ENCODE assay signal across 26 mouse cellular contexts in genomic region chr11:116244580-116244979, GRCm38 (mm10). TPM values are rescaled to one million over a fixed set of nuclear protein-coding genes. Genes with fewer than 3 reads are reported as not detected.
A peak's percentile ranks its signal among the peaks of the same experiment; 100 is the strongest.
DNase-seq lines count a peak whose midpoint lies in the region; ATAC-seq and TF ChIP-seq lines count a peak whose summit lies in the region.
"Had no signal": no experiment of that assay in that cellular context is flagged by ENCODE, and none has a peak within 500 bp of the region (broad histone marks: within the 10 kb centered on the region; RNA-seq: fewer than 3 reads in every experiment).

No protein-coding gene starts in this region.

- TF ChIP-seq CTCF in kidney, postnatal 0 days (IDR thresholded peaks at IDR 0.05; ENCODE audit: low read depth), result no peak

- H3K27ac ChIP-seq in embryonic facial prominence, embryonic 12.5 days, result 0 out of 2 replicates have a peak overlapping the region, but pooled peaks have one; percentile 25
- no peak overlapping the region for H3K27ac ChIP-seq in embryonic facial prominence, embryonic 10.5 days (replicated peaks)
- 0 out of 2 replicates have a peak overlapping the region, but pooled peaks have one; percentile 10 for H3K27ac ChIP-seq in kidney, postnatal 0 days
- H3K27ac ChIP-seq in kidney, embryonic 14.5 days (ENCODE audit: low read depth, low read length), result no peak overlapping the region
- H3K27ac ChIP-seq: embryonic facial prominence, embryonic 13.5 days; forebrain, embryonic 12.5 days; forebrain, embryonic 15.5 days; heart, embryonic 15.5 days; hindbrain, embryonic 10.5 days; hindbrain, embryonic 13.5 days had no signal

- H3K36me3 ChIP-seq in embryonic facial prominence, embryonic 12.5 days, result peaks cover 60% of the 10 kb centered on the region
- H3K36me3 ChIP-seq in embryonic facial prominence, embryonic 10.5 days (replicated peaks), result peaks cover 69% of the 10 kb centered on the region
- H3K36me3 ChIP-seq in kidney, postnatal 0 days (ENCODE audit: insufficient read depth, low read length), result peaks cover 51% of the 10 kb centered on the region
- H3K36me3 ChIP-seq in kidney, embryonic 14.5 days (ENCODE audit: control insufficient read depth, insufficient read depth, low read length), result peaks cover 61% of the 10 kb centered on the region

- H3K4me1 ChIP-seq in embryonic facial prominence, embryonic 12.5 days, result peaks cover 18% of the 10 kb centered on the region
- peaks cover 39% of the 10 kb centered on the region for H3K4me1 ChIP-seq in embryonic facial prominence, embryonic 10.5 days
- H3K4me1 ChIP-seq in kidney, postnatal 0 days (replicated peaks; ENCODE audit: insufficient read depth, low read length), result peaks cover 13% of the 10 kb centered on the region; the same call in 1 of the 2 replicates
- H3K4me1 ChIP-seq in kidney, embryonic 14.5 days (ENCODE audit: control insufficient read depth, insufficient read depth, low read length), result peaks cover 20% of the 10 kb centered on the region
- H3K4me1 ChIP-seq: forebrain, embryonic 15.5 days; heart, embryonic 15.5 days had no signal

- no peaks in the 10 kb centered on the region for H3K9me3 ChIP-seq in embryonic facial prominence, embryonic 12.5 days
- no peaks in the 10 kb centered on the region for H3K9me3 ChIP-seq in embryonic facial prominence, embryonic 10.5 days
- H3K9me3 ChIP-seq in kidney, postnatal 0 days (replicated peaks; ENCODE audit: low read length), result no peaks in the 10 kb centered on the region
- no peaks in the 10 kb centered on the region for H3K9me3 ChIP-seq in kidney, embryonic 14.5 days (ENCODE audit: control insufficient read depth, low read length)
- H3K9me3 ChIP-seq: embryonic facial prominence, embryonic 13.5 days; forebrain, embryonic 12.5 days; forebrain, embryonic 15.5 days; G1E; heart, embryonic 12.5 days; heart, embryonic 15.5 days; hindbrain, embryonic 10.5 days; hindbrain, embryonic 13.5 days had no signal

- 81% methylated on average over 8 of the region's 8 CpGs for WGBS in embryonic facial prominence, embryonic 12.5 days
- 86% methylated on average over 8 of the region's 8 CpGs for WGBS in embryonic facial prominence, embryonic 10.5 days
- 54% methylated on average over 8 of the region's 8 CpGs for WGBS in kidney, postnatal 0 days
- 77% methylated on average over 8 of the region's 8 CpGs for WGBS in kidney, embryonic 14.5 days

- H3K4me2 ChIP-seq in embryonic facial prominence, embryonic 12.5 days (replicated peaks), result no peak overlapping the region
- H3K4me2 ChIP-seq in kidney, postnatal 0 days (ENCODE audit: low read length), result no peak overlapping the region
- no peak overlapping the region for H3K4me2 ChIP-seq in kidney, embryonic 14.5 days (replicated peaks; ENCODE audit: low read depth, low read length)
- H3K4me2 ChIP-seq: embryonic facial prominence, embryonic 13.5 days; forebrain, embryonic 12.5 days; forebrain, embryonic 15.5 days; heart, embryonic 12.5 days; heart, embryonic 15.5 days; hindbrain, embryonic 13.5 days had no signal

- no peak for DNase-seq in embryonic facial prominence, embryonic 10.5 days (ENCODE audit: low spot score)
- no peak for DNase-seq in kidney, postnatal 0 days (ENCODE audit: low spot score)
- no peak for DNase-seq in kidney, adult 8-10 months
- DNase-seq in kidney, postnatal 36 days, result peak; percentile 59 to 62
- DNase-seq: adrenal gland, postnatal 10 days; adrenal gland, postnatal 36 days; cerebellum, adult 18-20 months; cerebellum, adult 9-10 months; cerebellum, postnatal 14 days; gastrocnemius, postnatal 25 days; heart, adult 18-20 months; heart, postnatal 10 days; heart, postnatal 36 days had no signal

- H3K27me3 ChIP-seq in embryonic facial prominence, embryonic 12.5 days, result peaks cover 3% of the 10 kb centered on the region; the same call in 1 of the 2 replicates
- peaks cover 3% of the 10 kb centered on the region; the same call in 1 of the 2 replicates for H3K27me3 ChIP-seq in embryonic facial prominence, embryonic 10.5 days (replicated peaks; ENCODE audit: low read depth, poor library complexity, severe bottlenecking)
- no peaks in the 10 kb centered on the region for H3K27me3 ChIP-seq in kidney, postnatal 0 days (ENCODE audit: insufficient read depth, low read length)
- H3K27me3 ChIP-seq in kidney, embryonic 14.5 days (ENCODE audit: control insufficient read depth, insufficient read depth, low read length), result no peaks in the 10 kb centered on the region
- H3K27me3 ChIP-seq: embryonic facial prominence, embryonic 13.5 days; forebrain, embryonic 12.5 days; forebrain, embryonic 15.5 days; heart, embryonic 12.5 days; heart, embryonic 15.5 days; hindbrain, embryonic 13.5 days; Patski had no signal

- no peak for ATAC-seq in embryonic facial prominence, embryonic 12.5 days (ENCODE audit: insufficient number of reproducible peaks, insufficient read depth, low FRiP score, low TSS enrichment)
- peak; percentile 48; the same call in 1 of the 2 replicates for ATAC-seq in kidney, postnatal 0 days (replicated peaks; ENCODE audit: low FRiP score, low read depth)
- ATAC-seq in kidney, embryonic 14.5 days (ENCODE audit: low FRiP score, low TSS enrichment), result no peak
- ATAC-seq: forebrain, embryonic 15.5 days; hindbrain, embryonic 16.5 days; Patski had no signal

- H3K9ac ChIP-seq in embryonic facial prominence, embryonic 12.5 days, result no peak overlapping the region
- H3K9ac ChIP-seq in kidney, postnatal 0 days (ENCODE audit: low read depth, low read length), result no peak overlapping the region
- no peak overlapping the region for H3K9ac ChIP-seq in kidney, embryonic 14.5 days (ENCODE audit: low read depth, low read length)
- H3K9ac ChIP-seq: embryonic facial prominence, embryonic 13.5 days; forebrain, embryonic 12.5 days; forebrain, embryonic 15.5 days; heart, embryonic 12.5 days; heart, embryonic 15.5 days; hindbrain, embryonic 13.5 days had no signal

- H3K4me3 ChIP-seq in embryonic facial prominence, embryonic 12.5 days, result no peak overlapping the region
- no peak overlapping the region for H3K4me3 ChIP-seq in embryonic facial prominence, embryonic 10.5 days
- H3K4me3 ChIP-seq in kidney, postnatal 0 days (replicated peaks; ENCODE audit: low read depth, low read length), result no peak overlapping the region
- H3K4me3 ChIP-seq in kidney, embryonic 14.5 days (ENCODE audit: low read length), result no peak overlapping the region
- H3K4me3 ChIP-seq: embryonic facial prominence, embryonic 13.5 days; erythroblast, embryonic 14.5 days; forebrain, embryonic 12.5 days; forebrain, embryonic 15.5 days; heart, embryonic 12.5 days; heart, embryonic 15.5 days; hindbrain, embryonic 10.5 days; hindbrain, embryonic 13.5 days had no signal

RNA-seq across cellular contexts. Expression of gene Evpl, which starts 6.7 kb away (rescaled TPM):
- polyA plus RNA-seq in embryonic facial prominence, embryonic 12.5 days (2016; fragmentation: Nextera tagmentation; extraction: Ambion mirVana), result 2.9 and 3.1 TPM in 2 replicates
- polyA plus RNA-seq in embryonic facial prominence, embryonic 10.5 days (2016; fragmentation: Nextera tagmentation; extraction: Ambion mirVana), result 1.0 and 1.3 TPM in 2 replicates
- polyA plus RNA-seq in kidney, postnatal 0 days (2015; fragmentation: Nextera tagmentation; extraction: Ambion mirVana), result 3.9 and 4.1 TPM in 2 replicates
- polyA plus RNA-seq in kidney, embryonic 14.5 days (2014; fragmentation: Nextera tagmentation; extraction: Ambion mirVana), result 1.4 and 2.6 TPM in 2 replicates

RNA-seq across cellular contexts. Expression of gene Srp68, which starts 29.4 kb away (rescaled TPM):
- 105 and 107 TPM in 2 replicates for polyA plus RNA-seq in embryonic facial prominence, embryonic 12.5 days (2016; fragmentation: Nextera tagmentation; extraction: Ambion mirVana)
- polyA plus RNA-seq in embryonic facial prominence, embryonic 10.5 days (2016; fragmentation: Nextera tagmentation; extraction: Ambion mirVana), result 104 TPM in 2 replicates
- 62.1 and 69.1 TPM in 2 replicates for polyA plus RNA-seq in kidney, postnatal 0 days (2015; fragmentation: Nextera tagmentation; extraction: Ambion mirVana)
- polyA plus RNA-seq in kidney, embryonic 14.5 days (2014; fragmentation: Nextera tagmentation; extraction: Ambion mirVana), result 60.6 and 85.6 TPM in 2 replicates

RNA-seq across cellular contexts. Expression of gene Galr2, which starts 36.2 kb away (rescaled TPM):
- polyA plus RNA-seq in embryonic facial prominence, embryonic 12.5 days (2016; fragmentation: Nextera tagmentation; extraction: Ambion mirVana), result 0.47 and 0.56 TPM in 2 replicates
- polyA plus RNA-seq in embryonic facial prominence, embryonic 10.5 days (2016; fragmentation: Nextera tagmentation; extraction: Ambion mirVana), result 0.25 and 0.39 TPM in 2 replicates
- polyA plus RNA-seq in kidney, postnatal 0 days (2015; fragmentation: Nextera tagmentation; extraction: Ambion mirVana), result 0.13 and 0.18 TPM in 2 replicates
- 0.13 TPM in 1 of 2 replicates, not detected in the other for polyA plus RNA-seq in kidney, embryonic 14.5 days (2014; fragmentation: Nextera tagmentation; extraction: Ambion mirVana)
- polyA plus RNA-seq: erythroblast, embryonic 14.5 days; forebrain, embryonic 15.5 days; G1E; heart, embryonic 12.5 days had no signal

RNA-seq across cellular contexts. Expression of gene Acox1, which starts 45.7 kb away (rescaled TPM):
- 25.8 and 26.4 TPM in 2 replicates for polyA plus RNA-seq in embryonic facial prominence, embryonic 12.5 days (2016; fragmentation: Nextera tagmentation; extraction: Ambion mirVana)
- 17.7 and 18.8 TPM in 2 replicates for polyA plus RNA-seq in embryonic facial prominence, embryonic 10.5 days (2016; fragmentation: Nextera tagmentation; extraction: Ambion mirVana)
- polyA plus RNA-seq in kidney, postnatal 0 days (2015; fragmentation: Nextera tagmentation; extraction: Ambion mirVana), result 55.5 and 64.0 TPM in 2 replicates
- polyA plus RNA-seq in kidney, embryonic 14.5 days (2014; fragmentation: Nextera tagmentation; extraction: Ambion mirVana), result 16.3 and 27.4 TPM in 2 replicates

RNA-seq across cellular contexts. Expression of gene Ten1, which starts 45.9 kb away (rescaled TPM):
- 66.5 and 71.9 TPM in 2 replicates for polyA plus RNA-seq in embryonic facial prominence, embryonic 12.5 days (2016; fragmentation: Nextera tagmentation; extraction: Ambion mirVana)
- polyA plus RNA-seq in embryonic facial prominence, embryonic 10.5 days (2016; fragmentation: Nextera tagmentation; extraction: Ambion mirVana), result 62.7 and 65.6 TPM in 2 replicates
- polyA plus RNA-seq in kidney, postnatal 0 days (2015; fragmentation: Nextera tagmentation; extraction: Ambion mirVana), result 44.0 and 47.2 TPM in 2 replicates
- 74.1 and 76.3 TPM in 2 replicates for polyA plus RNA-seq in kidney, embryonic 14.5 days (2014; fragmentation: Nextera tagmentation; extraction: Ambion mirVana)

Comparison
In these comparisons a context has a peak if more than half of its experiments do, and no peak if none do; other contexts are left out.
1. H3K27ac ChIP-seq: peak in embryonic facial prominence, embryonic 12.5 days (single experiment) and kidney, postnatal 0 days (single experiment); none in embryonic facial prominence, embryonic 10.5 days (single experiment) and kidney, embryonic 14.5 days (single experiment).
2. DNase-seq: peak in kidney, postnatal 36 days (2 of 2); none in embryonic facial prominence, embryonic 10.5 days (single experiment), kidney, postnatal 0 days (single experiment) and kidney, adult 8-10 months (0 of 2).